Mouse (Mus musculus) limb, embryonic 12.5 days (tissue): ENCODE data around the gene Gm20388. TPM values are rescaled to one million over a fixed set of nuclear protein-coding genes. Genes with fewer than 3 reads are reported as not detected.
A peak's percentile ranks its signal among the peaks of the same experiment; 100 is the strongest.

Experiments used
- ATAC-seq: fragments of 200-750 bp; cut with Nextera tagmentation; 2 replicates; pipeline ENCODE4 v1.8.0; 2017; ENCODE audit warnings: low read depth, moderate TSS enrichment; ENCODE audit not compliant: insufficient number of reproducible peaks, insufficient read depth, low FRiP score, low TSS enrichment
- H3K27ac ChIP-seq: fragments of 300-500 bp; sonication (generic); 2 replicates; pipeline ENCODE4 v1.5.1; 2016; ENCODE audit warnings: mild to moderate bottlenecking, moderate library complexity
- H3K27me3 ChIP-seq: fragments of 300-500 bp; sonication (generic); 2 replicates; pipeline ENCODE4 v1.6.1; 2016; ENCODE audit warnings: mild to moderate bottlenecking, moderate library complexity
- H3K36me3 ChIP-seq: fragments of 300-500 bp; sonication (generic); 2 replicates; pipeline ENCODE4 v1.6.1; 2016; ENCODE audit warnings: mild to moderate bottlenecking, moderate library complexity
- H3K4me1 ChIP-seq: fragments of 300-500 bp; sonication (generic); replicated peaks from 2 replicates; pipeline ENCODE4 v1.6.1; 2016
- H3K4me2 ChIP-seq: fragments of 300-500 bp; sonication (generic); 2 replicates; pipeline ENCODE4 v1.6.1; 2016; ENCODE audit warnings: mild to moderate bottlenecking, moderate library complexity
- H3K4me3 ChIP-seq: fragments of 300-500 bp; sonication (generic); replicated peaks from 2 replicates; pipeline ENCODE4 v1.5.1; 2016; ENCODE audit warnings: mild to moderate bottlenecking
- H3K9ac ChIP-seq: fragments of 300-500 bp; sonication (generic); replicated peaks from 2 replicates; pipeline ENCODE4 v1.6.1; 2016; ENCODE audit warnings: mild to moderate bottlenecking, moderate library complexity
- H3K9me3 ChIP-seq: fragments of 300-500 bp; sonication (generic); 2 replicates; pipeline ENCODE4 v1.6.1; 2016; ENCODE audit warnings: mild to moderate bottlenecking, moderate library complexity
- WGBS: fragments of 180-500 bp; shearing (Covaris S2); methylation state at CpG from one replicate; pipeline ENCODE4 v1.1.7; 2016; 5-methylcytosine and 5-hydroxymethylcytosine counted together
- polyA plus RNA-seq: library from polyadenylated mRNA; unstranded; fragments of >200 nt; fragmentation: Nextera tagmentation; extraction: Ambion mirVana; gene quantifications from 2 replicates; pipeline ENCODE4 v1.2.1, GENCODE M21; 2016

Gene Gm20388
- polyA plus RNA-seq, 1 experiment from 2014 or later: not detected

DNA sequence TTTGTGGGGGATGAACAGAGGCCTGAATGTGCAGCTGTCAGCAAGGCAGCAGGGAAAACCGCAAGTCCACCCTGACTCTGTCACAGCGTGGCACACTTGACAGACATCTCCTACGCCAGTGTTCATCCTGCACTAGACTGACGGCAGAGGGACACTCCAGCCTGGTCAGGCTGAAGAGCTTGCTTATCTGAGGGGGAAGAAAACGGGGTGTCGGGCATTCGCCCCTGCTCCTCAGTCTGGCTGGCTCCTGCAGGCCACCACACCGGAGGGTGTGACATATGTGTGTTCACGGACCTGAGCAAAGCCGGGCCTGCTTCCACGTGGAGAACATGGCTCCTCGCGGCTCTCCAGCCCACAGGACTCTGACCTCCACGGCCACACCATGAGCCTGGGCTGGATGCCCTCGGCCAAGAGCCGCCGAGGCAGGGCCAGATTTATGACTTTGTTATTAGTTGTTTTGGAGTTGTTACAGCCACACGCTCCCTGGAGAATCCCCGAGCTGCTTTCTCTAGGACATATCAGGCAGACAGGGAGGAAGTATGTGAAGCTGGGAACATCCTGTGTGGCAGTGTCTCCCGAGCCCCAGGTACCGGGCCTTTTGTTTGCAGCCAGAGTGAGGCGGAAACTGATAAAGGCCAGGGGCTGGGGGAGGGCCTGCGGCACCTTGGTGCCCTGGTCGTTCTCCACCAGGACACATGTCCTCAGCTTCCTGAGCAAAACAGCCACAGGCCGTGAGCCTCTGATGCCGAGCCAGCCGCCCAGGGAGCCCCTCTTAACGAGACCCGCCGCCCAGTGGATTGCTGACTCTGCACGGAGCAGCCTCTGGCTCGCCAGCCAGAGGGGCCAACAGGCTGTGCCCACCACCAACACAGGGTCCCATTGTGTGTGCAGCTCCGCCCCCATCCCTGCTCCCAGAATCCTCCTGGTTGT, 1424.1 kb downstream of the Gm20388 start:
- Histone ChIP-seq H3K27ac (peak overlapping the region; percentile 93), H3K4me2 (no peak overlapping the region), H3K27me3 (no peaks in the 10 kb centered on the region), H3K4me1 (peaks cover 33% of the 10 kb centered on the region), H3K36me3 (no peaks in the 10 kb centered on the region), H3K4me3 (no peak overlapping the region), H3K9me3 (peaks cover 6% of the 10 kb centered on the region), H3K9ac (peak overlapping the region; percentile 34; the same call in 1 of the 2 replicates)
- WGBS: 31% methylated on average over 33 of the region's 33 CpGs
- peak; percentile 78 for ATAC-seq

DNA sequence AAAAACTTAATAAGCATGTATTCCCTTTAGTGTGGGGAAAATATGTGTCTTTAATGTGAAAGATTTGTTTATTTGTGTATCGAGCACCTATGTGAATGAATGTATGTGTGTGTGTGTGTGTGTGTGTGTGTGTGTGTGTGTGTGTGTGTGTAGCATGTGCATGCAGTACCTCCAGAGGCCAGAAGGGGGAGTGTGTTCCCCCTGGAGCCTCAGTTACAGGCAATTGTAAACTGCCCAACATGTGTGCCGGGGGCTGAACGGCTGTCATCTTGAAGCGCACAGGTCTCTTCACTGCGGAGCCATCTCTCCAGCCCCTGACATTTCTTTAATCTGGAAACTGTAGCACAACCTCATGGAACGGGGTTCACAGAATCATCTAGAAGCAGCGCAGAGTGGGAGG, 1425.0 kb downstream of the Gm20388 start:
- H3K27ac ChIP-seq: peak overlapping the region; percentile 93; the same call in 1 of the 2 replicates
- no peaks in the 10 kb centered on the region for H3K27me3 ChIP-seq
- H3K9me3 ChIP-seq: peaks cover 6% of the 10 kb centered on the region
- ATAC-seq: no peak
- no peak overlapping the region for H3K4me3 ChIP-seq
- H3K9ac ChIP-seq: no peak overlapping the region
- peaks cover 35% of the 10 kb centered on the region for H3K4me1 ChIP-seq
- H3K36me3 ChIP-seq: no peaks in the 10 kb centered on the region
- 99% methylated on average over 7 of the region's 7 CpGs for WGBS
- no peak overlapping the region for H3K4me2 ChIP-seq

DNA sequence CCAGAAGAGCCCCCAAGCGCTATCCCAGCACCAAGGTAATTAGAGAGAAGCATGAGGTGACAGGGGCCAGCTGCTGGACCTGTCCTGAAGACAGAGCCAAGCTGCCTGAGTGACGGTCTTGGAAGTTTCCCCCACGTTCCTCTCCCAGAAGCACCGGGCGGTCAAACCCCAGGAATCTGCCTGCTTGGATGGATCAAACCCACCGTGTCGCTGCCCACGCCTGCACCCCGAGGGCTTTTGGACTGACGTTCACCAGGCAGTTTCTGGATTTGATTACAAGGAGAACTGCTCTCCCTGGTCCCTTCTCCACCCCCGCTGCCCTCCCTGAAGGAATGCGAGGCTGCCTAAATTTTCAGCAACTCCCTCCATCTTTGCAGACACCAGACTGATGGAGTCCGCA, 1432.3 kb downstream of the Gm20388 start:
- H3K27ac ChIP-seq: peak overlapping the region; percentile 13; the same call in 1 of the 2 replicates
- H3K9ac ChIP-seq: 0 out of 2 replicates have a peak overlapping the region, but pooled peaks have one; percentile 1
- peaks cover 39% of the 10 kb centered on the region for H3K27me3 ChIP-seq
- H3K36me3 ChIP-seq: no peaks in the 10 kb centered on the region
- H3K4me3 ChIP-seq: no peak overlapping the region
- 10% methylated on average over 13 of the region's 13 CpGs for WGBS
- H3K4me1 ChIP-seq: peaks cover 26% of the 10 kb centered on the region
- H3K9me3 ChIP-seq: no peaks in the 10 kb centered on the region
- no peak for ATAC-seq
- H3K4me2 ChIP-seq: peak overlapping the region; percentile 1; the same call in 1 of the 2 replicates

DNA sequence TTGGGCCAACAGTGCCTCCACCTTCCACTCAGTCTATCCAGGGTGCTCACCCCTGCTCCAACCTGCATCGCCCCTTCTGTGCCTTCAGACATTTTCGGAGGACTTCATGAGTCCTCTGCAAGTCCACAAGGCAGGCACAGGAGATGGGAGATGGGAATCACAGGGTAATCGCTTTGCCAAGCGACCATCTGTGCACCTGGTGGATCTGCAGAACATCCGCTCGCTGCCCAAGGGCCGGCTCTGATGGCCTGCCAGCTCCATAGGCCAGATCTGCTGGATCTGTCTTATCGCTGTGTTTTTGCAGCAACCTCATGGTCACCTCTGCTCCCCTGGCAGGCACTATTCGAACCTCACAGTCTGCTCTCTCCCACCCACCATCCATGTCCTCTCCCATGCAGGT, 1433.8 kb downstream of the Gm20388 start:
- H3K4me1 ChIP-seq: peaks cover 39% of the 10 kb centered on the region
- WGBS: 88% methylated on average over 9 of the region's 9 CpGs
- H3K36me3 ChIP-seq: no peaks in the 10 kb centered on the region
- no peak overlapping the region for H3K4me2 ChIP-seq
- H3K27me3 ChIP-seq: peaks cover 44% of the 10 kb centered on the region
- H3K4me3 ChIP-seq: no peak overlapping the region
- H3K27ac ChIP-seq: no peak overlapping the region
- H3K9me3 ChIP-seq: no peaks in the 10 kb centered on the region
- H3K9ac ChIP-seq: no peak overlapping the region
- ATAC-seq: no peak

DNA sequence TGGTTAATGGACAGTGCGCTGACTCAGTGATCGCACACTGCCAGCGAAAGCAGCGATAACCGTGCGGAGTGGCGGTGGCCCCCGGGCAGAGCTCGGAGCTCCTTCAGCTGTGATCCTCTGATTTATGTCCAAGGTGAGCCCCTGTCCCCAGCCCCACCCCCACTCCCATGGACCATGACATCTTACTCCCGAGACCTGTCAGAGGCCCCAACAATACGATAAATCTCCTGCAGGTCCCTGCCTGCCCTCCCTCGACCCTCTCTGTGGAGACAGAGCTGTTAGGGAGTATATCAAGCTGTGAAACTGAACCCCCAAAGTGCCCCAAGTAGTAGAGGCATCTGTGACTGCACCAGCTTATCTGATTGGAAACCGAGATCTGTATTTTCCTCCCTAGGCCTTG, 1435.5 kb downstream of the Gm20388 start:
- Histone ChIP-seq H3K9me3 (no peaks in the 10 kb centered on the region), H3K4me1 (peaks cover 34% of the 10 kb centered on the region), H3K4me2 (no peak overlapping the region), H3K36me3 (no peaks in the 10 kb centered on the region), H3K27me3 (peaks cover 56% of the 10 kb centered on the region), H3K4me3 (no peak overlapping the region), H3K9ac (no peak overlapping the region), H3K27ac (no peak overlapping the region)
- no peak for ATAC-seq
- 60% methylated on average over 13 of the region's 13 CpGs for WGBS

DNA sequence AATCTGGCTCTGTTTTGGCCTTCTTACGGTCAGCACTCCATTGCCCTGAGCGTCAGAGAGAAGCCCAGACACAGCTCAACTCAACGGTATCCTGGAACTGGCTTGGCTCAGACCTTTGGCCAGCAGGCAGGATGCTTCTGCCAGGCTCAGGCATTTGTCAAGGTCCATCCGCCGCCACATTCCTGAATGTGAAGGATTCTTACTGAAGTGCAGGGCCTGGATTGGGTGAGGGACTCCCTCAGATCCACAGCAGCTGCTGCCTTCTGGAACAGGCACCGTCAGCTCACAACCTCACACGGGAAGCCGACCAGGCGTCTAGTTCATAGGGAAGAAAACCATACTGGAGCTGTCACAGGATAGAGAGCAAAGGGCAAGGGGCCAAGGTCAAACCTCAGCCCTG, 1436.2 kb downstream of the Gm20388 start:
- no peak overlapping the region for H3K4me3 ChIP-seq
- H3K27ac ChIP-seq: 0 out of 2 replicates have a peak overlapping the region, but pooled peaks have one; percentile 7
- no peak overlapping the region for H3K4me2 ChIP-seq
- H3K9me3 ChIP-seq: no peaks in the 10 kb centered on the region
- peaks cover 63% of the 10 kb centered on the region for H3K27me3 ChIP-seq
- no peak for ATAC-seq
- H3K4me1 ChIP-seq: peaks cover 34% of the 10 kb centered on the region
- WGBS: 50% methylated on average over 9 of the region's 9 CpGs
- no peaks in the 10 kb centered on the region for H3K36me3 ChIP-seq
- no peak overlapping the region for H3K9ac ChIP-seq

DNA sequence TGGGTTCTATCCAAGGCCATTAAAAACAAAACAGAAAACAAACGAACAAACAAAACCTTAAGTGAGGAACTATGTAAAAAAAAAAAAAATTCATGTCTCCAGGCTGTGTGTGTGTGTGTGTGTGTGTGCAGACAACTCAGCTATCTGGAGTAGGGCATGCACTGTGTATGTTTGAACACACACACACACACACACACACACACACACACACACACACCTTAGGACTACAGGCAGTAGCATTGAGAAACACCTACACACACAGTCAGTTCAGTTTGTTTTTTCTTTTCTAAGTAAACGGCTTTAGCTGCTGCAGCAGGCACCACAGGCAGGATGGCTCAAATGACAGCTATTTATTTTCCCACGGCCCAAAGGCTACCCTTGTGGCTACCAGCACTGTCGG, 1438.4 kb downstream of the Gm20388 start:
- Histone ChIP-seq H3K4me1 (peaks cover 20% of the 10 kb centered on the region), H3K9ac (no peak overlapping the region), H3K4me3 (no peak overlapping the region), H3K4me2 (no peak overlapping the region), H3K27ac (no peak overlapping the region), H3K27me3 (peaks cover 76% of the 10 kb centered on the region), H3K36me3 (no peaks in the 10 kb centered on the region), H3K9me3 (no peaks in the 10 kb centered on the region)
- ATAC-seq: no peak
- 15% methylated on average over 4 of the region's 4 CpGs for WGBS

DNA sequence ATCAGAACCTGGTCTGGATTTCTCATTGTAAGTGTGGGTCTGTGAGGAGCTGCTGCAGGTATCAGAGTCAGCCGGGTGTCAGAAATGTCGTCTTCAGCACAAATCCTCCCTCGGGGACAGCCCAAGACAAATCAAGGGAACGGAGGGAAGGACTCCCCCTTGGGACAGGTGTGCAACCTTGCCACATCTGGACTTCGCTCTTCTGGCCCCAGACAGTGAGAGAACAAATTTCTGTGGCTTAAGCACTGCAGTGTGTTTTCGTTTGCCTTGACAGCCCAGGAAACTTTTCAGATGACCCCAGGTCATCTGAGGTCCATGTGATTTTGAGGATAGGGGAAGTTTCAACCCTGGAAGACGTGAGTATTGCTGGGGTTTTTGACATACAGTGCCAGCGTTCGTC, 1440.2 kb downstream of the Gm20388 start:
- H3K4me1 ChIP-seq: peaks cover 18% of the 10 kb centered on the region
- WGBS: 61% methylated on average over 9 of the region's 9 CpGs
- no peak for ATAC-seq
- peaks cover 70% of the 10 kb centered on the region; the same call in 1 of the 2 replicates for H3K27me3 ChIP-seq
- no peak overlapping the region for H3K9ac ChIP-seq
- H3K27ac ChIP-seq: no peak overlapping the region
- no peaks in the 10 kb centered on the region for H3K9me3 ChIP-seq
- H3K4me3 ChIP-seq: no peak overlapping the region
- H3K4me2 ChIP-seq: no peak overlapping the region
- no peaks in the 10 kb centered on the region for H3K36me3 ChIP-seq

DNA sequence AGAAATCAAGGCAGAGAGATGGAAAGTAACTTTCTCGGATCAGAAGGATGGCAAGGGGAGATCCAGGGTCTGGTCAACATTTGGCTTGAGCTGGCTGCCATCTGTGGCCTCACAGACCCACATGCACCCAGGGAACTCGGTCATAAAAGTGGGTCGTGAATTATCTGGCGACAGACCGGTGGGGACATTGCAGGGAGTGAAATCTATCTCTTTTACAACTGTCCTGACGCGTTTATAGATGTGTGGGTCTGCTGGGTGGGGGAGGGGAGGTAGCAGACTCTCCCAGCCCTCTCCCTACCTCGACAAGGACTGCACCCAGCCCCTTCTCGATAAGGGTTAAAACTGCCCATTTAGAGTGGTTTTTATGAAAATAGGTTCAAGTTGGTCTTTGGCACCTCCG, 1444.2 kb downstream of the Gm20388 start:
- ATAC-seq: no peak
- WGBS: 18% methylated on average over 10 of the region's 10 CpGs
- peaks cover 21% of the 10 kb centered on the region for H3K4me1 ChIP-seq
- no peak overlapping the region for H3K4me3 ChIP-seq
- no peaks in the 10 kb centered on the region for H3K36me3 ChIP-seq
- no peak overlapping the region for H3K4me2 ChIP-seq
- peaks cover 78% of the 10 kb centered on the region for H3K27me3 ChIP-seq
- H3K9me3 ChIP-seq: no peaks in the 10 kb centered on the region
- H3K9ac ChIP-seq: no peak overlapping the region
- H3K27ac ChIP-seq: no peak overlapping the region

DNA sequence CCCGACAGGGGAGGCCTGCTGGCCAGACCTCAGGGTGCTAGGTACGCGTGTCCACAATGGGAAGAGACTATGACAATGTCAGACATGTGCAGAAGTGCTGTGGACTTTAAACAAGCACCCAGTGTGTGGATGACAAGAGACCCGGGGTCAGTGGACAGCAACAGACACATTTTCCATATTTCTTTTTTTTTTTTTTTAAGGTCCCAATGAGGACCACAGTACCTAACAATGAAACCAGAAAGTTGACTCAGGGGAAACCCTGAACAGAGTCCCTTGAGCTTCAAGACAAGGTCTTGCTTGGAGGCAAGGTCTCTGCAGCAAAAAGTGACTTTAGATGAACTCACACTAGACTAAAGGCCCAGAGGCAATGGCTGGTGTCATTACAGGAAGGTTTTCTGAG, 1446.8 kb downstream of the Gm20388 start:
- Histone ChIP-seq H3K27ac (no peak overlapping the region), H3K4me1 (peaks cover 36% of the 10 kb centered on the region), H3K9me3 (no peaks in the 10 kb centered on the region), H3K9ac (no peak overlapping the region), H3K4me3 (no peak overlapping the region), H3K27me3 (peaks cover 81% of the 10 kb centered on the region), H3K4me2 (no peak overlapping the region), H3K36me3 (no peaks in the 10 kb centered on the region)
- WGBS: 92% methylated on average over 4 of the region's 4 CpGs
- no peak for ATAC-seq

DNA sequence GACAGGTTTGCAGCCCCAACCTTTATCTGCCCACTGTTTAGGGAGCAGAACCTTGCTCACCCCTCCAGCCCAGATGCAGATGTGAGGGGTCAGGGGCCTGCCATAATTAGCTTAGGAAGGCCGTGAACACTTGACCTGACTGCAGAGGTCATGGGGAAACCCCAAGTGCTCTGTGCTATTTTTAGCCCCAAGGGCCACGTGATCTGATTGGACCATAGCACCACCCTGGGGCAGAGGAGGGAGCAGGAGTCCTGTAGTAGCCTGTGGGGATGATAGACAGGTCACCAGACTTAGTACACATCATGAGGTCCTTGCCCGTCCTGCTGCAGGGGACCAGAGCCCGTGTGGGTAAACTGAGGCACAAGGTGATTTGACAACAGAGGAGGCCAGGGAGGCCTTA, 1448.0 kb downstream of the Gm20388 start:
- Histone ChIP-seq H3K9me3 (0 out of 2 replicates have a peak, but pooled peaks cover 9% of the 10 kb centered on the region), H3K4me2 (no peak overlapping the region), H3K4me3 (no peak overlapping the region), H3K4me1 (peaks cover 36% of the 10 kb centered on the region), H3K9ac (no peak overlapping the region), H3K27ac (no peak overlapping the region), H3K36me3 (no peaks in the 10 kb centered on the region), H3K27me3 (peaks cover 79% of the 10 kb centered on the region)
- no peak for ATAC-seq
- WGBS: 36% methylated on average over 4 of the region's 4 CpGs
